Mouse (Mus musculus) R1 (cell line): ENCODE results near the gene B130006D01Rik.
"Not testable (repeated sequence)": the region's sequence is repeated elsewhere in the genome, so short reads cannot be mapped to it uniquely, and the experiment has no call there.

ENCODE experiments used
- DNase-seq: peaks from one replicate; pipeline ENCODE4 v3.0.0-alpha.2; 2018; ENCODE audit warnings: low read depth, low spot score

B130006D01Rik gene

DNA sequence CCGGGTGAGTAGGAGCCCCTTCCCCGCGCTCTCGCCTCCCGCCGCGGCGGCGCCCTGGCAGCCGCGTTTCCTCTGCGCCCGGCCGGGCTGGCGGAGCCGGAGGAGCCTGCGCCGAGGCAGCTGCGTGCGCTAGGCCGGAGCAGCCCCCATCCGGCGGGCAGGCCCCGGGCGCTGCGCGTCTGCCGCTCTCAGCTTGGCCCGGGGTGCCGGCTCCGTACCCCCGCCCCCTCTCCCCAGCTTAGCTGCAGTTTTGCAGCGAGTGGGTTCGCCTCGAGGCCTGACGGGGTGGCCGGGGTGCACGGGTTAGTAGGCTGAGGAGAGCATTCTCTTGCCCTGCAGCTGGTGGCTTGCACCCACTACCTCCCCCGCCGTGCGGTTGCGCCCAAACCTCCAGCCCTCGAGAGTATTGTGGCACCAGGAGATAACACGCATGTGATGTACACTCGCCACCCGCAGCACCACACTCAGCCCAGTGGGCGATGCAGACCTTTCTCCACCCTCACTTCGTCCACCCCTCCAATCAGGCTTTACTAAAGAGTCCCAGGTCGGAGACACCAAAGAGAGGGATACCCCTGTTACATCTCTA lies 10.1 kb upstream of the B130006D01Rik start:
- DNase-seq, result peak; percentile 60

- DNase-seq, result no peak
Observed at GRCm38 (mm10) chr11:95713811-95714241, 9.6 kb upstream of the B130006D01Rik start.

- no peak for DNase-seq
Observed at GRCm38 (mm10) chr11:95714411-95714810, 9.0 kb upstream of the B130006D01Rik start.

GRCm38 (mm10) chr11:95716136-95716535 lies 7.3 kb upstream of the B130006D01Rik start:
- peak; percentile 36 for DNase-seq

GRCm38 (mm10) chr11:95719356-95719755 lies 4.0 kb upstream of the B130006D01Rik start:
- no peak for DNase-seq

GRCm38 (mm10) chr11:95724466-95724865 lies 1.1 kb downstream of the B130006D01Rik start:
- DNase-seq, result no peak

GRCm38 (mm10) chr11:95726156-95726555 lies 2.8 kb downstream of the B130006D01Rik start:
- DNase-seq, result no peak

DNA sequence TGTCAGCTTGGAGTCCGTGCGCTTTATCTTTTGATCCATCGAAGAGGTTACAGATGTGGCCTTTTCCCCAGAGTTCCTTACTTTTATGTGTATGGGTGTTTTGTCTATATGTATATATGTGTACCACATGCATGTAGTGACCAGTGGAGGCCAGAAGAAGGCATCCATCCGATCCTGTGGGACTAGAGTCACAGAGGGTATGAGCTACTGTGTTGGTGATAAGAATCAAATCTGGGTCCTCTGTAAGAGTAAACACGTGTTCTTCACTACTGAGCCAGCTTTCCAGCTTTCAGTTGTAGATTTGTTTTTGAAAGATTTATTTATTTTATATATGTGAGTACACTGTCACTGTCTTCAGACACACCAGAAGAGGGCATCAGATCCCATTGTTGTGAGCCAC lies 4.6 kb downstream of the B130006D01Rik start:
- DNase-seq, result no peak

- peak; percentile 53 for DNase-seq
Observed at GRCm38 (mm10) chr11:95728916-95729907, 5.8 kb downstream of the B130006D01Rik start.

DNA sequence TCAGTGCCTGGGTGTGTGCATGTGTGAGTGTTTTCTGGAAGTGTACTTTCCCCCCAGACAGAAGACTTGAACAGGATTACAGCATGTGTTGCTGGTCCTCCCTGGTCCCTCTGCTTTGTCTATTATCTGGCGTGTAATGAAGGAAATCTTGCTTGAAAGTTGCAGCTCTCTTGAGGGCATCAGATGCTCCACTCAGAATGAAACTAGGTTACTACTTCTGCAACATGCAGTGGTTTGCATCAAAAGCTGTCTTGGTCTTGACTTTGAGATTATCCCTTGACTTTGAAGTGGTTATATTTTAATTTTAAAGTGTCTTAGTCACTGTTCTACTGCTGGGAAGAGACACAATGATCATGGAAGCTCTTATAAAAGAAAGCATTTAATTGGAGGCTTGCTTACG lies 11.1 kb downstream of the B130006D01Rik start:
- no peak for DNase-seq

- DNase-seq, result no peak
Observed at GRCm38 (mm10) chr11:95737811-95738210, 14.4 kb downstream of the B130006D01Rik start.

DNA sequence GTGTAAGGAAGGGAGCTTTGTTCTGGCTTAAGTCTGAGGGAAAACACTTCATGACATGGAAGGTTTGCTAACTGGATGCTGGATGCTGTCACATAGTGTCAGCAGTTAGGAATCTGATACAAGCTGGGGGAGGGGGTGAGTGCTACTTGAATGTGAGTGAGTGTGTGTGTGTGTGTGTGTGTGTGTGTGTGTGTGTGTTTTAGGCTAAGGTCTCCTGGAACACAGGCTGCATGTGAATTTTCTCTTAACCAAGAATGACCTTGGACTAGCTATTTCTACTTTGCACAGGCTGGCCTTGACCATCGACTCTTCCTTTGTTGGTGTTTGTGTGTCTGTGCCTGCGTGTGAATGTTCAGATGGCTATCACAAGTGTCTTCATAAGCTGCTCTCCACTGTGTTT lies 21.1 kb downstream of the B130006D01Rik start:
- DNase-seq, result no peak

DNA sequence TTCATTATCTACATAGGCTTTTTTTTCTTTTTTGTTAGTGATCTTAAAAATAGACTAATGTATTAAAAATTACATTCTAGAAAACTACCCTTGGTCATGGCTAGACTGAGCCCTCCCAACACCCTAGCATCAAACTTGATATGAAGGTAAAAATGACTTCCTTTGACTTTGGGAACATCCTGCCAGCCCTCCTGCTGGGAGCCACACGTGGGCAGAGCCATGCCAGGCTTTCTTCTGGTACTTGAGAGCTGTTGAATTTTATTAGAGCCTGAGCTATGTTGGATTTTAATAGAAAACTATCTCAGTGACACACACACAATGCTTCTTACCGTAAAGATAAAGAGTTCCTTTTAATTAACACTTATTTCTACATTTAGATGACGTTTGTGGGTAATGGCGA lies 23.4 kb downstream of the B130006D01Rik start:
- DNase-seq, result no peak

- DNase-seq, result no peak
Observed at GRCm38 (mm10) chr11:95748331-95748730, 24.9 kb downstream of the B130006D01Rik start.

GRCm38 (mm10) chr11:95749619-95750018 lies 26.2 kb downstream of the B130006D01Rik start:
- DNase-seq, result no peak

- peak; percentile 81 for DNase-seq
Observed at GRCm38 (mm10) chr11:95750995-95751394, 27.6 kb downstream of the B130006D01Rik start.

DNA sequence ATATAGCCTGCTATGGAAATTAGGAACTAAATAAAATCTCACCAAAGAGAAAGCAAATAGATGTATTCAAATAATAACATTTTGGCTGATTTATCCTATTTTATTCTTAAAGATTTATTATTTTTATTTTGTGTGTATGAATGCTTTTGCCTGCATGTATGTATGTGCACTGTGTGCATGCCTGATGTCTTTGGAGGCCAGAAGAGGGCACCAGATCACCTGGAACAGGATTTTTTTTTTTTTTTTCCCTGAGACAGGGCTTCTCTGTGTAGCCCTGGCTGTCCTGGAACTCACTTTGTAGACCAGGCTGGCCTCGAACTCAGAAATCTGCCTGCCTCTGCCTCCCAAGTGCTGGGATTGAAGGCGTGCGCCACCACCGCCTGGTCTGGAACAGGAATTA lies 31.8 kb downstream of the B130006D01Rik start:
- DNase-seq, result not testable (repeated sequence)

- DNase-seq, result no peak
Observed at GRCm38 (mm10) chr11:95760521-95760920, 37.1 kb downstream of the B130006D01Rik start.

DNA sequence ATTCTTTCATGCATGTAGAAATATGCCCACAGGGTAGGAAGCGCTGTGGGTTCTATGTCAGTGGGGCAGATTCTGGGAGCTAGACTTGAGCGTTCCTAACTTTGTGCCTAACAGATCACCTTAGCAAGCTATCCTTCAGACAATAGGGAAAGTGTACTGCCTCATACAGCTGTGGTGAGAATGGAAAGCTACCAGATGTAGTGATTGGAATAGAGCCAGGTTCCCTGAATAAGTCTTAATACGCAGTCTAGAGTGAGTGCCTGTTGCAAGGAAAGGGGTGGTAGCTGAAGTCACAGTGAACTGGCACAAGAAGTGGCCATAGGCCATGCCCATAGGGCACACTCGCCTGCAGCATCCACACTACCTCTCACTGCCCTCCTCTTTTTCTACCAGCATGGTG lies 39.6 kb downstream of the B130006D01Rik start:
- no peak for DNase-seq

DNA sequence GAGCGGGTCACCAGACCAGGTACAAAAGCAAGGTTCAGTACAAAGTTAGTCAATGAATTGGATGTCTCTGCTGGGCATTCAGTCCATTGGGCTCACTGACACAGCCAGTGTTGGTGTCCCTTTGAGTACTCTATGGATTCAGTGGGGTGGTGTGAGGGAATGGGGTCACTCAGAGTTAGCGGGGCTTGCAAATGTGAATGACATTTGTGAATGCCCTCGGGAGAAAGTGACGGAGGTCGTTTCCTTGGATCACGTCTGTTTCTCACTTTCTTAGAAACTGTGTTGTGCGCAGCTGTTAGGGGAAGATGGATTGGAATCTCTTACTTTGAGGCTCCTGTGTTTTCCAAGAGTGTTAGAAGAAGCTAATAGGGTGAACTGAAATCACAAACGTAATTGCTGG lies 41.4 kb downstream of the B130006D01Rik start:
- DNase-seq, result no peak

- DNase-seq, result no peak
Observed at GRCm38 (mm10) chr11:95765334-95765733, 41.9 kb downstream of the B130006D01Rik start.

DNA sequence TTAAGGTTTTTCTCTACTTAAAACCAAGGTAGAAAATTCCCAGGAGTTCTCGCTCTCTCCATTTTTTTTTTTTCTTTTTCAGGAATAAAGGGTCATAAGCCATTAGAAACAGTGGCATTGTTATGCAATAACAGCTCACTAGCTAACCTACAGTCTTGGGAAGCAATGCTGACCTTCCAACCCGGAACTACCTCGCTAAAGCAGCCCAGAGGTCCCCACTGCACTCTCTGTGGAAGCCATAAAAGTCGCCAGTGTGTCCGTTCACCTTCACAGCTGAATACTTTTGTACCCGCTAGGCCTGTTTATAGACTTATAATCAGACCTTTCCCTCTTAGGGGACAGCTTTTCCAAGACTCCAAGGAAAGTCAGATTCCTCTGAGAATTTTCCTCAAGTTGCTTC lies 44.9 kb downstream of the B130006D01Rik start:
- no peak for DNase-seq

DNA sequence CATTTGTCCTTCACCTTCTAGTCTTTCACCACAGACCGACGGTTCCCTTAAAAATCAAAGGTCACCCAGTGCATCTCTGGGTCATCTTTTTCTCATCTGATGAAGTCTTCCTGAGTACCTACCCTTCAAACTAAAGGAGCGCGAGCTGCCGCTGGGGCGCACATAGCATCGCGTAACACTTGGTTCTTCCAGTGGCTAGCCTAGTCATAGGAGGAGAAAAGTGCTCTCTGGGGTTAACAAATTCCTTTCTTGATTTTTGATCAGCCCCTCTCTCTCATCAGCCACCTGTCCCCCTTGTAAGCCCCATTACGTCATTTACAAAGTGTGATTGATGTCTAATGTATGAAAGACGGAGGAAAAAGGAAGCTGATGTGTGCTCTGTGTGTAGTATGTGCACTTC lies 45.8 kb downstream of the B130006D01Rik start:
- DNase-seq, result no peak
